Mouse (Mus musculus): ENCODE measurements around the gene Pheta1. TPM values are rescaled to one million over a fixed set of nuclear protein-coding genes. Genes with fewer than 3 reads are reported as not detected.

Gene Pheta1
- total RNA-seq, 2 experiments from 2014 or later, result 1.1 to 2.6 TPM

- ATAC-seq (replicated peaks; ENCODE audit: poor library complexity, severe bottlenecking), result peak; percentile 91
Observed at GRCm38 (mm10) chr5:121824121-121824520, 24.7 kb upstream of the Pheta1 start.

GRCm38 (mm10) chr5:121825606-121826005 lies 23.2 kb upstream of the Pheta1 start:
- no peak for ATAC-seq (replicated peaks; ENCODE audit: poor library complexity, severe bottlenecking)

- no peak for ATAC-seq (replicated peaks; ENCODE audit: poor library complexity, severe bottlenecking)
Observed at GRCm38 (mm10) chr5:121827876-121828275, 20.9 kb upstream of the Pheta1 start.

GRCm38 (mm10) chr5:121828491-121829432 lies 20.0 kb upstream of the Pheta1 start:
- no peak for ATAC-seq (replicated peaks; ENCODE audit: poor library complexity, severe bottlenecking)

- ATAC-seq (replicated peaks; ENCODE audit: poor library complexity, severe bottlenecking), result no peak
Observed at GRCm38 (mm10) chr5:121831002-121831601, 17.7 kb upstream of the Pheta1 start.

GRCm38 (mm10) chr5:121832376-121833155 lies 16.2 kb upstream of the Pheta1 start:
- ATAC-seq (replicated peaks; ENCODE audit: poor library complexity, severe bottlenecking), result no peak

- ATAC-seq (replicated peaks; ENCODE audit: poor library complexity, severe bottlenecking), result no peak
Observed at GRCm38 (mm10) chr5:121833159-121833558, 15.6 kb upstream of the Pheta1 start.

GRCm38 (mm10) chr5:121833572-121834240 lies 15.1 kb upstream of the Pheta1 start:
- ATAC-seq (replicated peaks; ENCODE audit: poor library complexity, severe bottlenecking), result peak; percentile 20

GRCm38 (mm10) chr5:121834241-121834606 lies 14.6 kb upstream of the Pheta1 start:
- ATAC-seq (replicated peaks; ENCODE audit: poor library complexity, severe bottlenecking), result no peak

GRCm38 (mm10) chr5:121834991-121835747 lies 13.6 kb upstream of the Pheta1 start:
- ATAC-seq (replicated peaks; ENCODE audit: poor library complexity, severe bottlenecking), result no peak

GRCm38 (mm10) chr5:121835949-121836691 lies 12.7 kb upstream of the Pheta1 start:
- peak; percentile 40 for ATAC-seq (replicated peaks; ENCODE audit: poor library complexity, severe bottlenecking)

- peak; percentile 56 for ATAC-seq (replicated peaks; ENCODE audit: poor library complexity, severe bottlenecking)
Observed at GRCm38 (mm10) chr5:121836692-121837415, 11.9 kb upstream of the Pheta1 start.

GRCm38 (mm10) chr5:121837441-121838340 lies 11.1 kb upstream of the Pheta1 start, which contains the start of gene Sh2b3:
Gene Sh2b3 (minus strand): TSS chr5:121837646.
- no peak for ATAC-seq (replicated peaks; ENCODE audit: poor library complexity, severe bottlenecking)

GRCm38 (mm10) chr5:121838341-121839127 lies 10.2 kb upstream of the Pheta1 start:
- ATAC-seq (replicated peaks; ENCODE audit: poor library complexity, severe bottlenecking), result peak; percentile 13

GRCm38 (mm10) chr5:121839128-121839473 lies 9.7 kb upstream of the Pheta1 start:
- ATAC-seq (replicated peaks; ENCODE audit: poor library complexity, severe bottlenecking), result no peak

GRCm38 (mm10) chr5:121841516-121841915 lies 7.3 kb upstream of the Pheta1 start:
- ATAC-seq (replicated peaks; ENCODE audit: poor library complexity, severe bottlenecking), result no peak

All from granulocyte monocyte progenitor cell, adult 5-6 weeks (primary cell).